Mouse (Mus musculus) stomach, embryonic 16.5 days (tissue): ENCODE results near the gene Chka. TPM values are rescaled to one million over a fixed set of nuclear protein-coding genes. Genes with fewer than 3 reads are reported as not detected.
A peak's percentile ranks its signal among the peaks of the same experiment; 100 is the strongest.

Source experiments
- ATAC-seq: fragments of 200-750 bp; cut with Nextera tagmentation; 2 replicates; pipeline ENCODE4 v1.8.0; 2017; ENCODE audit warnings: moderate number of reproducible peaks, moderate TSS enrichment; ENCODE audit not compliant: insufficient read depth, low FRiP score
- H3K27ac ChIP-seq: fragments of 300-500 bp; sonication (generic); 2 replicates; pipeline ENCODE4 v1.5.1; 2014; ENCODE audit warnings: low read length
- H3K27me3 ChIP-seq: fragments of 300-500 bp; sonication (generic); 2 replicates; pipeline ENCODE4 v1.6.1; 2014; ENCODE audit warnings: low read length, control low read depth, mixed read lengths; ENCODE audit not compliant: control insufficient read depth, insufficient read depth
- H3K36me3 ChIP-seq: fragments of 300-500 bp; sonication (generic); 2 replicates; pipeline ENCODE4 v1.6.1; 2014; ENCODE audit warnings: low read length; ENCODE audit not compliant: control insufficient read depth, insufficient read depth
- H3K4me1 ChIP-seq: fragments of 300-500 bp; sonication (generic); 2 replicates; pipeline ENCODE4 v1.6.1; 2014; ENCODE audit warnings: low read length, control low read depth, mixed read lengths; ENCODE audit not compliant: control insufficient read depth, insufficient read depth
- H3K4me2 ChIP-seq: fragments of 300-500 bp; sonication (generic); 2 replicates; pipeline ENCODE4 v1.6.1; 2014; ENCODE audit warnings: low read depth, low read length, mixed read lengths
- H3K4me3 ChIP-seq: fragments of 300-500 bp; sonication (generic); replicated peaks from 2 replicates; pipeline ENCODE4 v1.5.1; 2014; ENCODE audit warnings: mild to moderate bottlenecking, low read length
- H3K9ac ChIP-seq: fragments of 300-500 bp; sonication (generic); 2 replicates; pipeline ENCODE4 v1.6.1; 2014; ENCODE audit warnings: low read length
- H3K9me3 ChIP-seq: fragments of 300-500 bp; sonication (generic); replicated peaks from 2 replicates; pipeline ENCODE4 v1.6.1; 2016; ENCODE audit warnings: low read length, control low read depth; ENCODE audit not compliant: control insufficient read depth
- WGBS: fragments of 180-500 bp; shearing (Covaris S2); extraction: QIAGEN DNeasy Blood & Tissue Kit; methylation state at CpG from one replicate; pipeline ENCODE4 v1.1.7; 2014; 5-methylcytosine and 5-hydroxymethylcytosine counted together
- polyA plus RNA-seq: library from polyadenylated mRNA; unstranded; fragments of >200 nt; fragmentation: Nextera tagmentation; extraction: Ambion mirVana; gene quantifications from 2 replicates; pipeline ENCODE4 v1.2.1, GENCODE M21; 2015

The Chka gene
- polyA plus RNA-seq, 1 experiment from 2014 or later = 42.2 TPM

DNA sequence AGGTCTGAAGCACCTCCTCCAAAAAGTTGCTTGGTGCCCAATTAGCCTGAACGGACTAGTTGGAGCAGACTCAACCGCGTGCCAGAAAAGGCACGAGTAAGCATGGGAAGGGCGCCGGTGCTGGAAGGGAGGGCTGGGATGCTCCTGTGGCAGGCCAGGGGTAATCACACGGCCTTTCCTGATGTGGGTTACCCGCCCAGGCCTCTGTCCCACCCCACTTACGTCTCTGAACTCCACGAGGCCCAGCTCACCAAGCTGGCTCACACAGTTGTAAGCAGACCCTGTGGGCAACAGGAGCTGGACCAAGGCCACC lies 52.7 kb downstream of the Chka start:
- Histone ChIP-seq H3K27ac (no peak overlapping the region), H3K4me1 (peaks cover 25% of the 10 kb centered on the region)

DNA sequence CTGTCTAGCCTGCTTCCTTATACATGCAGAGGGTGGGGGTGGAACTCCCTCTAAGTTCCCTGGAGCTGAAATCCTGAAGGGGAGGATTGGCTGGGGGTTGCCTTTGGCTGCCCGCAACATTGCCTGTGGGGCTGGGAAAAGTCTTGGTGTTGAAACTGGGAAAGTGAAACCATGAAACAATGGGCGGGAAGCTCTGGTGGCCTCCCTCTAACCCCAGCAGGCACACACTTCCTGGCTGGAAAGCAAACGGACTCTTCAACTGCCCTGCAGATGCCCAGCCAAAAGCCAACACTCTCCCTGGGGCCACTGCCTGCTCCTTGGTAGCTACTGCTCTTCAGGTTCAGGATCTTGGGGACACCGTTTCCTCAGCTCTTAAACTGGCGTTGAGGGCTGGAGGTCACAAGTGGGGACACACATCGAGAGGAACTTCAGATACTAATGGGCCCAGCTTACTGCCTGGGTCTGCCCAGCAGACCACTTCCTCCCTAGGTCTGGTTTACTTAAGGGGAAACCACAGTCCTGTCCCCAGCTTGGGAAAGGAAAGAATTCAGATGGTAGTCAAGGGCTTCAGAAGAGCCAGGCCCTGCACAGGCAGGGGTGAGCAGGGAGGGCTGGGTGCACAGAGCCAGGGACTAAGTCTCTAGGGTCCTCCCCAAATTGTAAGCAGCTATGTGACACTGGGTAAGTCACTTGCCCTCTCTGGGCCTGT lies 53.8 kb downstream of the Chka start:
- Histone ChIP-seq H3K27me3 (no peaks in the 10 kb centered on the region), H3K4me2 (peak overlapping the region; percentile 73), H3K4me3 (peak overlapping the region; percentile 85), H3K9me3 (no peaks in the 10 kb centered on the region), H3K4me1 (peaks cover 25% of the 10 kb centered on the region), H3K27ac (peak overlapping the region; percentile 84), H3K36me3 (peaks cover 24% of the 10 kb centered on the region), H3K9ac (peak overlapping the region; percentile 68)
- ATAC-seq = peak; percentile 12; the same call in 1 of the 2 replicates
- WGBS = 28% methylated on average over 6 of the region's 6 CpGs

More for the DNA sequence above, 52.7 kb downstream of the Chka start:
- H3K9ac ChIP-seq = no peak overlapping the region; the same call in 1 of the 2 replicates
- H3K36me3 ChIP-seq = peaks cover 27% of the 10 kb centered on the region
- no peaks in the 10 kb centered on the region for H3K9me3 ChIP-seq
- no peaks in the 10 kb centered on the region for H3K27me3 ChIP-seq
- H3K4me3 ChIP-seq = no peak overlapping the region
- H3K4me2 ChIP-seq = 0 out of 2 replicates have a peak overlapping the region, but pooled peaks have one; percentile 73
- 62% methylated on average over 10 of the region's 10 CpGs for WGBS
- ATAC-seq = no peak

GRCm38 (mm10) chr19:3906326-3906725 lies 54.8 kb downstream of the Chka start:
- H3K4me3 ChIP-seq = peak overlapping the region; percentile 85
- peak overlapping the region; percentile 83 for H3K27ac ChIP-seq
- peak overlapping the region; percentile 91 for H3K9ac ChIP-seq
- peaks cover 27% of the 10 kb centered on the region for H3K36me3 ChIP-seq
- peaks cover 26% of the 10 kb centered on the region for H3K4me1 ChIP-seq
- no peak for ATAC-seq
- no peaks in the 10 kb centered on the region for H3K9me3 ChIP-seq
- 22% methylated on average over 10 of the region's 10 CpGs for WGBS
- H3K27me3 ChIP-seq = no peaks in the 10 kb centered on the region
- H3K4me2 ChIP-seq = peak overlapping the region; percentile 73

GRCm38 (mm10) chr19:3906795-3907786 lies 55.5 kb downstream of the Chka start, which contains the start of gene Tcirg1:
Gene Tcirg1 (minus strand): TSS chr19:3907133.
- H3K27ac ChIP-seq = peak within 1 kb of the TSS; percentile 84
- H3K4me1 ChIP-seq = peaks cover 34% of the 10 kb centered on the region
- peak within 1 kb of the TSS; percentile 73 for H3K4me2 ChIP-seq
- H3K27me3 ChIP-seq = no peaks in the 10 kb centered on the region
- peak within 1 kb of the TSS; percentile 91 for H3K9ac ChIP-seq
- WGBS = 3% methylated on average over 36 of the region's 36 CpGs
- H3K36me3 ChIP-seq = peaks cover 26% of the 10 kb centered on the region
- peak; percentile 91 for ATAC-seq
- H3K4me3 ChIP-seq = peak within 1 kb of the TSS; percentile 85
- H3K9me3 ChIP-seq = no peaks in the 10 kb centered on the region

GRCm38 (mm10) chr19:3907876-3908660 lies 56.5 kb downstream of the Chka start:
- Histone ChIP-seq H3K4me1 (peaks cover 35% of the 10 kb centered on the region), H3K27me3 (no peaks in the 10 kb centered on the region), H3K4me2 (peak overlapping the region; percentile 73), H3K9me3 (no peaks in the 10 kb centered on the region), H3K9ac (peak overlapping the region; percentile 91), H3K4me3 (peak overlapping the region; percentile 85; the same call in 1 of the 2 replicates), H3K36me3 (peaks cover 22% of the 10 kb centered on the region), H3K27ac (peak overlapping the region; percentile 75; the same call in 1 of the 2 replicates)
- 72% methylated on average over 8 of the region's 8 CpGs for WGBS
- no peak for ATAC-seq

DNA sequence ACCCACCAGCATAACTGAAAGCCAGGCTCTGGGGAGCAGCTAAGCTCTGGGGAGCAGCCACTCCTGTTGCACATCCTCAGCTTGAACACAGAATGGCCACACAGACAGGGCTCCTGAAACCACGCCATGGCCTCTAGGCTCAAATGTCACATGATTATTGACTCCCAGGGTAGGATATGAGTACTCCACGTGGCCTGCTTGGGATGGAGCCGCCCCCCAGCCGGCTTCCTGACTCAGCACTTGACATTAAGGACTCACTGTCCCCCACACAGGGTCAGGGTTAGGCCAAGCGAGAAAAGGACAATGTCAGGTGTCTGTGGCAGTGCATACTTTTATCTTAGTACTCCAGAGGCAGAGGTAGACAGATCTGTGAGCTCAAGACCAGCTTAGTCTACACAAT lies 58.6 kb downstream of the Chka start:
- no peak for ATAC-seq
- Histone ChIP-seq H3K4me3 (no peak overlapping the region), H3K36me3 (peaks cover 11% of the 10 kb centered on the region; the same call in 1 of the 2 replicates), H3K4me1 (peaks cover 41% of the 10 kb centered on the region), H3K4me2 (no peak overlapping the region), H3K27me3 (no peaks in the 10 kb centered on the region), H3K27ac (no peak overlapping the region), H3K9ac (no peak overlapping the region), H3K9me3 (no peaks in the 10 kb centered on the region)
- 66% methylated on average over 5 of the region's 5 CpGs for WGBS

DNA sequence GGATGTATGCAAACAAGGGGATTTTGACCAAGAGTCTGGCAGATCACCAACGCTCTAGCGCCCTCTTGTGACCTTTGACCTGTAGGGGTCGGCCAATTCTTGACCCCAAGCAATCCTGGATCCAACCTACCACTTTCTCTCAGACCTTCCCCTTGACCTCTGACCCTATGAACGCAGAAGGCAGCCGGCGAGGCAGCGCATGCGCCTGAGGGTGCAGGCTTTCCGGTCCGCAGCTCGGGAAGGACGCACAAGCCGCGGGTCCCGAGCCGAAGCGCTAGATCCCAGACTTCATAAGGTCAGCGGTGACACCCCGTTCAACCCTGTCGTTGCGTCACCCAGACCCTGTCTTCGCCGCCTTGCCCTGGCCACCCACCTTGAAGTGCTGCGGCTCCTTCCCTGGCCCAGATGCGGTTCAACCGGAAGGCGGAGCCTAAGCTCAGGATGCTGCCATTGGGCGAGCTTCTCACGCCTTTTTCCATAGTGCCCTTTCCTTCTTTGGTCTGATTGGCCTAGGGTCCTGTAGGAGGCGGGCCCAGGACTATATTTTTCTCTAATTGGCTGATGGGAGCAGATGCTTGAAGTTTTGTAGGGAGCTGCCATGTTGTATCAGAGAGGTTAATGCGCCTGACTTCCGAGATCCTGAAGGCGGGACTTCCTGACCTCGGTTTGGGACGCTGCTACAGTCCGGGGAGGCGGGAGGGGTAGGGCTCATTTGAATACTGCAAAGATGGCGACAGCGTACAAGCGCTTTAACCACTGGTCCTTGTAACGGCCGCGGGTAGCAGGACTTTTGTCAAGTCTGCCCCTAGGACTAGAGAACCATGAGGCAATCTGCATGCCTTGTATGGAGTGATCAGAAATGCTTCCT lies 61.0 kb downstream of the Chka start, which contains the start of gene Ndufs8:
Gene Ndufs8, minus strand, starts transcription at position 438 of the 868 bp plus-strand sequence.
- peak; percentile 97 for ATAC-seq
- Histone ChIP-seq H3K27me3 (no peaks in the 10 kb centered on the region), H3K9ac (peak within 1 kb of the TSS; percentile 82), H3K4me1 (peaks cover 24% of the 10 kb centered on the region), H3K27ac (peak within 1 kb of the TSS; percentile 82), H3K4me3 (peak within 1 kb of the TSS; percentile 73), H3K9me3 (no peaks in the 10 kb centered on the region), H3K36me3 (peaks cover 11% of the 10 kb centered on the region; the same call in 1 of the 2 replicates), H3K4me2 (peak within 1 kb of the TSS; percentile 97)
- under 1% methylated on average over 43 of the region's 43 CpGs for WGBS

DNA sequence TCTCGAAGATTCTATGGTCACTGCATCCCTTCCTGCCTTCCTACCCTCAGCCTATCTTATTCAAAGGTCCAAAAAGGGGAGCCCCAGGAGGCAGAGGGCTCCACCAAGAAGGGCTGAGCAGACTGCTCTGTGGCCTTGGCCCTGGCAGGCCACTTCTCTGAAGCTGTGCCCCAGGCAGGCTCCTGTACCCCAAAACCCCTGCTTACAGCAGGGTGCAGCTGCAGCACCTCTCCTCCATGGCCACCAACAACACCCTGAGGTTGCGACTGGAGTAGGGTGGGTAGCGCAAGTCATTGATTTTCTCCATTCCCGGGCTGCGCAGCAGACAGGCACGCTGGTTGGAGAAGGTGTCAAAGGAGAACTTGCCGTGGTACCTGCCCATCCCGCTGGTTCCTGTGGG lies 62.1 kb downstream of the Chka start:
- peak overlapping the region; percentile 82; the same call in 1 of the 2 replicates for H3K27ac ChIP-seq
- H3K4me3 ChIP-seq = peak overlapping the region; percentile 73
- H3K9me3 ChIP-seq = no peaks in the 10 kb centered on the region
- ATAC-seq = no peak
- H3K9ac ChIP-seq = peak overlapping the region; percentile 77
- H3K4me1 ChIP-seq = peaks cover 19% of the 10 kb centered on the region
- H3K4me2 ChIP-seq = peak overlapping the region; percentile 97
- 85% methylated on average over 8 of the region's 8 CpGs for WGBS
- H3K27me3 ChIP-seq = no peaks in the 10 kb centered on the region
- H3K36me3 ChIP-seq = peaks cover 9% of the 10 kb centered on the region; the same call in 1 of the 2 replicates
